Mouse (Mus musculus) brain, embryonic 14.5 days (tissue): ENCODE results near the gene Igf2bp2.

Experiments
- CTCF ChIP-seq: fragments of 200-500 bp; IDR thresholded peaks from 2 replicates; pipeline ENCODE4 v1.5.1; 2012; ENCODE audit warnings: inconsistent platforms, mild to moderate bottlenecking, moderate library complexity, borderline replicate concordance; ENCODE audit not compliant: insufficient read depth, insufficient read length; ENCODE audit errors: extremely low read depth
- POLR2A ChIP-seq: fragments of 200-500 bp; IDR thresholded peaks from 2 replicates; pipeline ENCODE4 v1.6.1; 2012; ENCODE audit warnings: mild to moderate bottlenecking, inconsistent platforms, borderline replicate concordance; ENCODE audit not compliant: poor library complexity, insufficient read depth, insufficient read length, severe bottlenecking; ENCODE audit errors: extremely low read depth

- TF ChIP-seq POLR2A (no peak), CTCF (no peak)
Measured at GRCm38 (mm10) chr16:22075829-22076619, 87.1 kb downstream of the Igf2bp2 start.
